14 mouse cellular contexts compared by ENCODE assay signal in genomic region chr11:11763211-11763666, GRCm38 (mm10). TPM values are rescaled to one million over a fixed set of nuclear protein-coding genes. Genes with fewer than 3 reads are reported as not detected.
DNase-seq lines count a peak whose midpoint lies in the region; ATAC-seq lines count a peak whose summit lies in the region.
"Had no signal": no experiment of that assay in that cellular context is flagged by ENCODE, and none has a peak within 500 bp of the region (broad histone marks: within the 10 kb centered on the region; RNA-seq: fewer than 3 reads in every experiment).

No protein-coding gene starts in this region.

- peak; percentile 65 for DNase-seq in heart, embryonic 10.5 days (ENCODE audit: low spot score)
- no peak for DNase-seq in heart, adult 8-10 months (ENCODE audit: low spot score)
- DNase-seq in A20 (ENCODE audit: low read depth, low spot score), result peak; percentile 58
- no peak for DNase-seq in hindbrain, embryonic 14.5 days (ENCODE audit: low spot score)
- DNase-seq in frontal cortex, postnatal 14 days (ENCODE audit: low spot score in 2 of 2), result no peak
- no peak for DNase-seq in limb, embryonic 10.5 days (ENCODE audit: low spot score)
- DNase-seq: adrenal gland, postnatal 25 days; cerebellum, adult 18-20 months; thymus, adult 18-20 months had no signal

- 0 out of 2 replicates have a peak, but pooled peaks have one; percentile 46 for ATAC-seq in erythroblast, adult 5-6 weeks (replicated peaks; ENCODE audit: low FRiP score, poor library complexity, severe bottlenecking)
- peak; percentile 85 for ATAC-seq in megakaryocyte, adult 5-6 weeks (ENCODE audit: poor library complexity, severe bottlenecking)
- ATAC-seq in hindbrain, embryonic 14.5 days (ENCODE audit: low FRiP score), result no peak
- ATAC-seq: hindbrain, postnatal 0 days had no signal

- H3K9me3 ChIP-seq in heart, embryonic 10.5 days, result no peaks in the 10 kb centered on the region
- H3K9me3 ChIP-seq in hindbrain, embryonic 14.5 days (ENCODE audit: control insufficient read depth, low read length), result no peaks in the 10 kb centered on the region
- no peaks in the 10 kb centered on the region for H3K9me3 ChIP-seq in limb, embryonic 10.5 days (replicated peaks)
- H3K9me3 ChIP-seq: heart, embryonic 12.5 days; lung, embryonic 15.5 days had no signal

- H3K4me3 ChIP-seq in heart, embryonic 10.5 days, result no peak overlapping the region
- H3K4me3 ChIP-seq in hindbrain, embryonic 14.5 days (replicated peaks; ENCODE audit: low read length), result no peak overlapping the region
- H3K4me3 ChIP-seq in limb, embryonic 10.5 days, result no peak overlapping the region
- H3K4me3 ChIP-seq: heart, embryonic 12.5 days; lung, embryonic 15.5 days had no signal

- H3K27me3 ChIP-seq in heart, embryonic 10.5 days (ENCODE audit: insufficient read depth, poor library complexity, severe bottlenecking), result no peaks in the 10 kb centered on the region
- H3K27me3 ChIP-seq in hindbrain, embryonic 14.5 days (ENCODE audit: control insufficient read depth, insufficient read depth, low read length), result no peaks in the 10 kb centered on the region
- no peaks in the 10 kb centered on the region for H3K27me3 ChIP-seq in limb, embryonic 10.5 days (ENCODE audit: low read depth, poor library complexity, severe bottlenecking)
- H3K27me3 ChIP-seq: heart, embryonic 12.5 days; lung, embryonic 15.5 days had no signal

- no peak overlapping the region for H3K9ac ChIP-seq in hindbrain, embryonic 14.5 days
- H3K9ac ChIP-seq: heart, embryonic 12.5 days; lung, embryonic 15.5 days had no signal

- no peak overlapping the region for H3K27ac ChIP-seq in heart, embryonic 10.5 days
- no peak overlapping the region for H3K27ac ChIP-seq in hindbrain, embryonic 14.5 days
- no peak overlapping the region for H3K27ac ChIP-seq in limb, embryonic 10.5 days
- H3K27ac ChIP-seq: hindbrain, postnatal 0 days; lung, embryonic 15.5 days had no signal

- H3K36me3 ChIP-seq in heart, embryonic 10.5 days, result no peaks in the 10 kb centered on the region
- no peaks in the 10 kb centered on the region for H3K36me3 ChIP-seq in hindbrain, embryonic 14.5 days (replicated peaks; ENCODE audit: control insufficient read depth, insufficient read depth)
- H3K36me3 ChIP-seq in limb, embryonic 10.5 days, result no peaks in the 10 kb centered on the region
- H3K36me3 ChIP-seq: heart, embryonic 12.5 days; lung, embryonic 15.5 days had no signal

- no peak overlapping the region for H3K4me2 ChIP-seq in hindbrain, embryonic 14.5 days (replicated peaks)
- H3K4me2 ChIP-seq: heart, embryonic 12.5 days; lung, embryonic 15.5 days had no signal

- 67% methylated on average over 4 of the region's 4 CpGs for WGBS in heart, embryonic 10.5 days
- WGBS in hindbrain, embryonic 14.5 days, result 71% methylated on average over 4 of the region's 4 CpGs
- 74% methylated on average over 4 of the region's 4 CpGs for WGBS in limb, embryonic 10.5 days

- H3K4me1 ChIP-seq in heart, embryonic 10.5 days, result no peaks in the 10 kb centered on the region
- no peaks in the 10 kb centered on the region for H3K4me1 ChIP-seq in hindbrain, embryonic 14.5 days (replicated peaks; ENCODE audit: control insufficient read depth, insufficient read depth, low read length)
- H3K4me1 ChIP-seq in limb, embryonic 10.5 days, result no peaks in the 10 kb centered on the region
- H3K4me1 ChIP-seq: heart, embryonic 12.5 days; lung, embryonic 15.5 days had no signal

RNA-seq across cellular contexts. Expression of gene Fignl1, which starts 45.5 kb away (rescaled TPM):
- polyA plus RNA-seq in heart, embryonic 10.5 days (2016; fragmentation: Nextera tagmentation; extraction: Ambion mirVana), result 94.9 and 96.4 TPM in 2 replicates
- under 1 TPM; 0.28 to 0.46 (median 0.37) TPM for total RNA-seq in heart, adult 8-10 months (2022)
- total RNA-seq in erythroblast, adult 5-6 weeks (2015; ENCODE audit: low replicate concordance), result 35.9 and 36.6 TPM in 2 replicates
- 34.0 and 40.8 TPM in 2 replicates for total RNA-seq in erythroblast, adult 5-6 weeks (2017; ENCODE audit: low replicate concordance)
- 45.4 and 46.4 TPM in 2 replicates for total RNA-seq in megakaryocyte, adult 5-6 weeks (2015)
- 64.2 and 65.6 TPM in 2 replicates for total RNA-seq in megakaryocyte, adult 5-6 weeks (2017)
- polyA plus RNA-seq in hindbrain, embryonic 14.5 days (2014; fragmentation: Nextera tagmentation; extraction: Ambion mirVana), result 13.3 and 14.8 TPM in 2 replicates
- polyA plus RNA-seq in limb, embryonic 10.5 days (2016; fragmentation: Nextera tagmentation; extraction: Ambion mirVana), result 101 and 110 TPM in 2 replicates

Comparison
In these comparisons a context has a peak if more than half of its experiments do, and no peak if none do; other contexts are left out.
1. DNase-seq: peak in heart, embryonic 10.5 days (single experiment) and A20 (single experiment); none in heart, adult 8-10 months (single experiment), hindbrain, embryonic 14.5 days (single experiment), frontal cortex, postnatal 14 days (0 of 2) and limb, embryonic 10.5 days (single experiment).
2. RNA of gene Fignl1, which starts 45.5 kb away (total RNA-seq): 45.4 to 65.6 TPM in megakaryocyte, adult 5-6 weeks and 34.0 to 40.8 TPM in erythroblast, adult 5-6 weeks; 0.28 to 0.46 TPM in heart, adult 8-10 months; every median in the first group is over 10 times any median in the second.